Mouse (Mus musculus): ENCODE data around the gene Mcoln1. TPM values are rescaled to one million over a fixed set of nuclear protein-coding genes. Genes with fewer than 3 reads are reported as not detected.

Gene Mcoln1
- total RNA-seq, 1 experiment from 2014 or later = 31.8 TPM

Other genes with a start within 250 kb of the Mcoln1 start
- 121 and 129 TPM in 2 replicates for gene Insr, start 220.8 kb upstream of the Mcoln1 start, total RNA-seq (2021)
- gene A430078G23Rik, start 147.0 kb upstream of the Mcoln1 start, total RNA-seq (2021) = 1.9 and 11.6 TPM in 2 replicates
- gene Arhgef18, start 107.5 kb upstream of the Mcoln1 start, total RNA-seq (2021) = 31.0 and 42.0 TPM in 2 replicates
- gene Pex11g, start 32.8 kb upstream of the Mcoln1 start, total RNA-seq (2021) = 12.8 and 13.5 TPM in 2 replicates
- gene Tex45, start 29.6 kb upstream of the Mcoln1 start, total RNA-seq (2021) = not detected in 2 replicates
- gene Zfp358, start 7.3 kb upstream of the Mcoln1 start, total RNA-seq (2021) = 19.2 and 24.7 TPM in 2 replicates
- gene Pnpla6, start 14.9 kb downstream of the Mcoln1 start, total RNA-seq (2021) = 29.9 and 41.0 TPM in 2 replicates
- 0.52 TPM in 1 of 2 replicates, not detected in the other for gene C330021F23Rik, start 67.5 kb downstream of the Mcoln1 start, total RNA-seq (2021)
- gene Camsap3, start 86.8 kb downstream of the Mcoln1 start, total RNA-seq (2021) = 8.8 and 10.3 TPM in 2 replicates
- gene Xab2, start 120.9 kb downstream of the Mcoln1 start, total RNA-seq (2021) = 31.5 and 38.2 TPM in 2 replicates
- gene Pet100, start 121.1 kb downstream of the Mcoln1 start, total RNA-seq (2021) = 121 TPM in 2 replicates
- not detected in 2 replicates for gene Pcp2, start 125.1 kb downstream of the Mcoln1 start, total RNA-seq (2021)
- 79.6 and 116 TPM in 2 replicates for gene Stxbp2, start 130.5 kb downstream of the Mcoln1 start, total RNA-seq (2021)
- gene Retn, start 155.3 kb downstream of the Mcoln1 start, total RNA-seq (2021) = 9.5 and 19.9 TPM in 2 replicates
- 0.37 and 0.75 TPM in 2 replicates for gene Mcemp1, start 165.3 kb downstream of the Mcoln1 start, total RNA-seq (2021)
- 26.9 and 29.5 TPM in 2 replicates for gene Fcor, start 171.9 kb downstream of the Mcoln1 start, total RNA-seq (2021)
- 19.6 and 22.0 TPM in 2 replicates for gene Trappc5, start 175.8 kb downstream of the Mcoln1 start, total RNA-seq (2021)
- gene Fcer2a, start 193.7 kb downstream of the Mcoln1 start, total RNA-seq (2021) = 0.63 and 11.8 TPM in 2 replicates
- 2.6 and 7.4 TPM in 2 replicates for gene Clec4g, start 220.2 kb downstream of the Mcoln1 start, total RNA-seq (2021)
- 0.52 and 0.94 TPM in 2 replicates for gene Cd209a, start 248.5 kb downstream of the Mcoln1 start, total RNA-seq (2021)